Mouse (Mus musculus) erythroblast, embryonic 14.5 days (primary cell): Measurements from ENCODE around the gene Rab3a. TPM values are rescaled to one million over a fixed set of nuclear protein-coding genes. Genes with fewer than 3 reads are reported as not detected.

ENCODE experiments used
- H3K27me3 ChIP-seq: 2 replicates; pipeline ENCODE4 v1.6.1; 2012; ENCODE audit warnings: inconsistent platforms; ENCODE audit not compliant: control insufficient read depth
- H3K36me3 ChIP-seq: 2 replicates; pipeline ENCODE4 v1.6.1; 2012; ENCODE audit warnings: mild to moderate bottlenecking, inconsistent platforms; ENCODE audit not compliant: control insufficient read depth
- H3K4me1 ChIP-seq: 2 replicates; pipeline ENCODE4 v1.6.1; 2012; ENCODE audit warnings: inconsistent platforms; ENCODE audit not compliant: control insufficient read depth
- H3K4me3 ChIP-seq: replicated peaks from 2 replicates; pipeline ENCODE3; 2012; ENCODE audit warnings: moderate library complexity, mild to moderate bottlenecking, inconsistent platforms
- H3K9me3 ChIP-seq: 2 replicates; pipeline ENCODE4 v1.6.1; 2012; ENCODE audit warnings: low read length, inconsistent platforms, mixed read lengths; ENCODE audit not compliant: control insufficient read depth
- GATA1 ChIP-seq: IDR thresholded peaks from 2 replicates; pipeline ENCODE4 v1.6.1; 2012; ENCODE audit warnings: low read length, inconsistent platforms, mixed read lengths
- TAL1 ChIP-seq: IDR thresholded peaks from 3 replicates; pipeline ENCODE4 v1.6.1; 2012; ENCODE audit warnings: low read length, inconsistent platforms, mixed read lengths
- polyA plus RNA-seq: library from polyadenylated mRNA; stranded (reverse); fragments of >175 nt; gene quantifications from 2 replicates; pipeline ENCODE4 v1.2.3, GENCODE M21; 2012

Rab3a gene
- polyA plus RNA-seq, 1 experiment, result 0.30 TPM

- TF ChIP-seq TAL1 (no peak), GATA1 (no peak)
- H3K27me3 ChIP-seq, result peaks cover 28% of the 10 kb centered on the region
- H3K4me1 ChIP-seq, result peaks cover 82% of the 10 kb centered on the region
- peak overlapping the region; percentile 72 for H3K4me3 ChIP-seq
- peaks cover 37% of the 10 kb centered on the region for H3K36me3 ChIP-seq
- H3K9me3 ChIP-seq, result peaks cover 7% of the 10 kb centered on the region
Measured at GRCm38 (mm10) chr8:70791294-70791701, 36.8 kb downstream of the Rab3a start.

DNA sequence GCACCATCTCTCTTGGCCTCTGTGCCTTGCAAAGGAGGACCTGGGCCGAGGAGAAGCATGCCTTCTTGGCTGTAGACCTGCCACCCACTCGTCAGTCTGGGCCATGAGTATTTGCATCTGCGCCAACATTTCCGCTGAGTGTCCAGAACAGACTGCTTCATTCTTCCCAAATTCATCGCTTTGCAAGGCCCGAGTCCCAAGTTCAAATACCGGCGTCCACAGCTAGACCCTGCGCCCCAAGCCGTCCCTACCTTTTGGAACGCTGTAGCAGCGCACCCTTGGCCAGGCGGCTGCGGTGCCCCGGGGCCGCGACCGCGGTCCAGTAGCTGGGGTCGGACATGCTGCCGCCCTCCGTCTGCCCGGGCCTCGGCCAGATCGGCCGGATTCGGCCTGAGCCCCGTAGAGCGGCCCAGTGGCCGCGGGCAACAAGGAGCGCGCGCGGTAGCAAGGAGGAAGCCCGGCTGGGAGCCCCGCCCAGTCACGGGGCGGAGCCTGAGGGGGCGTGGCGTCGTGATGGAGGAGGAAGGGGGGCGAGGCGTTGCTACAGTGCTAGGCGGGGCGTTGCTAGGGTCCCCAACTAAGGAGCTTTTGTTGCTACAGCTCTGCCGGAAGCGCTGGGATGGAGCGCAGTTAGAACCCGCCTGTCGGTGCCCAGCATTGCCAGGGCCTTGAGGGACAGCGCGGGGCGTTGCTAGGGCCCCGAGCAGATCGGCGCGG lies 37.7 kb downstream of the Rab3a start:
- H3K36me3 ChIP-seq, result peaks cover 28% of the 10 kb centered on the region
- TF ChIP-seq GATA1, result no peak
- TF ChIP-seq TAL1, result no peak
- peaks cover 86% of the 10 kb centered on the region for H3K4me1 ChIP-seq

DNA sequence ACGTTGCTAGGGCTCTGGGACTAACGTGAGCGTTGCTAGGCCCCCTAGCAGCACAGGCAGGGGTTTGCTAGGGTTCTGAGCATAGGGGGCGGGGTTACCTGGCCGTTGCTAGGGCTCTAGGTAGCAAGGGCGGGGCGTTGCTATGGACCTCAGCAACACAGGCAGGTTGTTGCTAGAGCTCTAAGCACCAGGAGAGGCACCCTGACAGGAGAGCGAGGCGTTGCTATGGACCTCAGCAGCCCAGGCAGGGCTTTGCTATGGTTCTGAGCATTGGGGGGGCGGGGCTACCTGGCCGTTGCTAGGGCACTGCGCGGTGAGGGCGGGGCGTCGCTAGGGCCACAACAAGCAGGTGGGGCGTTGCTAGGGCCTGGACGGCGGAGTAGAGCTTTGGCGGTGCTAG lies 38.2 kb downstream of the Rab3a start:
- peaks cover 87% of the 10 kb centered on the region for H3K4me1 ChIP-seq
- H3K27me3 ChIP-seq, result peaks cover 42% of the 10 kb centered on the region
- peaks cover 23% of the 10 kb centered on the region for H3K36me3 ChIP-seq
- H3K4me3 ChIP-seq, result peak overlapping the region; percentile 72
- TF ChIP-seq GATA1 (no peak), TAL1 (no peak)
- H3K9me3 ChIP-seq, result peaks cover 7% of the 10 kb centered on the region

More for the DNA sequence above, 37.7 kb downstream of the Rab3a start:
- Histone ChIP-seq H3K9me3 (peaks cover 7% of the 10 kb centered on the region), H3K27me3 (peaks cover 36% of the 10 kb centered on the region), H3K4me3 (peak overlapping the region; percentile 72)

DNA sequence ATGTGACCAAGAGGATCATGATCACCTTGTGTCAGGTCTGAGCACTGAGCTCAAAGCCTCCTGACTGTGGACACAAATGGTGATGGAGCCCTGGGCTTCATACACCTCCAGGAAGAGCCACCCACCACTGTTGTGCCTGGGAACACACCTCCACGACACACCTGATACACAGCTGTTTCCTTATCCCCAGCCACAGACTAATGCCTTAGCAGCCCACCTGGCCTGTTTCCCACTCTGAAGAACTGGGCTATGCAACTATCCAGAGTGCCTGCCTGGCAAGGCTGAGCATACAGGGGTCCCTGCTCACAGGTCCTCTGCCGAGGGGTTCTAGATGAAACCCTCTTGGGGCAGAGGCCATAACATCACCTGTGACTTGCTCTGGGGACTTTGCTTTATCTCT lies 39.7 kb downstream of the Rab3a start:
- no peak for TF ChIP-seq GATA1
- peaks cover 81% of the 10 kb centered on the region for H3K4me1 ChIP-seq
- peaks cover 7% of the 10 kb centered on the region for H3K36me3 ChIP-seq
- H3K9me3 ChIP-seq, result peaks cover 7% of the 10 kb centered on the region
- H3K4me3 ChIP-seq, result no peak overlapping the region
- H3K27me3 ChIP-seq, result peaks cover 57% of the 10 kb centered on the region

GRCm38 (mm10) chr8:70795370-70795769 lies 40.9 kb downstream of the Rab3a start:
- Histone ChIP-seq H3K9me3 (peaks cover 7% of the 10 kb centered on the region), H3K4me3 (no peak overlapping the region), H3K36me3 (no peaks in the 10 kb centered on the region), H3K27me3 (peaks cover 69% of the 10 kb centered on the region), H3K4me1 (peaks cover 75% of the 10 kb centered on the region)
- TF ChIP-seq TAL1, result no peak
- TF ChIP-seq GATA1, result no peak

GRCm38 (mm10) chr8:70796403-70797080 lies 42.1 kb downstream of the Rab3a start:
- TF ChIP-seq GATA1, result no peak
- no peak for TF ChIP-seq TAL1
- Histone ChIP-seq H3K4me3 (peak overlapping the region; percentile 68), H3K9me3 (peaks cover 7% of the 10 kb centered on the region), H3K4me1 (peaks cover 63% of the 10 kb centered on the region), H3K36me3 (no peaks in the 10 kb centered on the region), H3K27me3 (peaks cover 78% of the 10 kb centered on the region)

DNA sequence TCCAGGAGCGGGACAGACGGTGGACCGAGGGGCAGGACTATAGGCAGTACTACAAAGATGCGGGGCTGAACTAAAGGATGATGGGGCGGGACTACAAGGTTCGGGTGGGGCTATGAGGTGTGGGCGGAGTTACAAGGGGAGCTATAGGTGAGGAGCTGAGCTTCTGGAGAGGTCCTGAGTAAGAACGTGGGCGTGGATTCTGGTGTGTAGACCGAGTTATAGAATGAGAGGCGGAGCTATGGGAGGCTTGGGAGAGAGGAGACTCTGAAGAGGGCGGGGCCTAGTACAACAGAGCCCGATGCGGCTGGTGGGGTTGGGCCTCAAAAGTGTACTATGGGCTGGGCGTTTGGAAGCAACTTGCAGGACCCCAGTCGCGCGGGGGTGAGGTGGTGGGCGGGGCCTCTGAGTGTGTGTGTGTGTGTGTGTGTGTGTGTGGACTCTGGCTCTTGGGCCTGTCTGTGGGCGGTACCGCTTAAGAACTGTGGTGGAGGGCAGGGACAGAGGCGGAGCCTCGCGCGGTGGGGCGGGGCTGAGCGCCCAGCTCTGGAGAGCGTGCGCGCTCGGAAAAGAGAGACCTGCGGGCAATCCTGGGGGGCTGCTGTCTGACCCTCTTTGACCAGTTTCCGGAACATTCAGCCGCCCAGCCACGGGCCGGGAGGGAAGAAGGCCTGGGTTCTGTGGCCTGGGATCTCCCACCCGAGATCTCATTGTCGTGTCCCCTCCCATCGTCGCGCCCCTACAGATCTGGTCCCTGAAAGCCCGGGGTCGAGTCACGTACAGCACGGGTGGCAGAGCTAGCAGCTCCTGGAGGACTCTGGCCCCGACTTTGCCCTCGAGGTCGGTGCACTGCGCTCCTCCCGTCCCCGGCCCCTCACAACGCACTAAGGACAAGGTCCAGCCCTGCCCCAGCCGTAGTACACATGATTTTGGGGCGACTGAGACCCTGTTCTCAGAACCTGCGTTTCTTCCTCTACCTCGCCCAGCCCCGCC lies 42.9 kb downstream of the Rab3a start:
- peak overlapping the region; percentile 68 for H3K4me3 ChIP-seq
- peaks cover 81% of the 10 kb centered on the region for H3K27me3 ChIP-seq
- H3K36me3 ChIP-seq, result no peaks in the 10 kb centered on the region
- H3K9me3 ChIP-seq, result peaks cover 6% of the 10 kb centered on the region
- peaks cover 62% of the 10 kb centered on the region for H3K4me1 ChIP-seq
- no peak for TF ChIP-seq TAL1
- no peak for TF ChIP-seq GATA1

DNA sequence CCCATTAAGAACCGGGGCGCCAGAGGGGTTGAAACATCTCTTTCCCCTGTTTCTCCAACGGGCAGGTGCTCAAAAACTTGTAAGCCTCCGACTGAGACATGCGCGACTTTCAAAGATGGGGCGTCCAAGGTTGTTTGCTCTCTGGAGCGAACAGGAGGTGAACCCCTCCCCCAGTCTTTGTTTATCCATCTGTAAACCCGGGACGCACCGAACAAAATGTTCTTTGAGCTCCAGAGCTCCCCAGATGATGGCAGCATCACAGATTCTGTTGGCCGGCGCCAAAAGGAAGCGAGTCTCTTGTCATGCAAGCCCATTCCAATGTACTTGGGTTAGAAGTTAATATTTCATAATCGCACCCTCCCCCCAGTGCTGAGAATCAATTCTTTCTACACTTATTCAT lies 43.8 kb downstream of the Rab3a start:
- H3K4me1 ChIP-seq, result peaks cover 60% of the 10 kb centered on the region
- no peak overlapping the region for H3K4me3 ChIP-seq
- H3K36me3 ChIP-seq, result no peaks in the 10 kb centered on the region
- TF ChIP-seq TAL1 (no peak), GATA1 (no peak)
- no peaks in the 10 kb centered on the region; the same call in 1 of the 2 replicates for H3K9me3 ChIP-seq
- H3K27me3 ChIP-seq, result peaks cover 78% of the 10 kb centered on the region
